Mouse (Mus musculus) limb, embryonic 14.5 days (tissue): ENCODE results near the gene Pak1. TPM values are rescaled to one million over a fixed set of nuclear protein-coding genes. Genes with fewer than 3 reads are reported as not detected.

Experiments
- ATAC-seq: fragments of 200-750 bp; cut with Nextera tagmentation; 2 replicates; pipeline ENCODE4 v1.8.0; 2017; ENCODE audit warnings: low read depth, moderate number of reproducible peaks, moderate TSS enrichment; ENCODE audit not compliant: low FRiP score
- DNase-seq: peaks from one replicate; pipeline ENCODE4 v3.0.0-alpha.2; 2015; ENCODE audit warnings: low spot score
- H3K27ac ChIP-seq: fragments of 300-500 bp; sonication (generic); replicated peaks from 2 replicates; pipeline ENCODE4 v1.5.1; 2014; ENCODE audit warnings: low read depth, mild to moderate bottlenecking, low read length, moderate library complexity, mixed read lengths
- H3K27me3 ChIP-seq: fragments of 300-500 bp; sonication (generic); 2 replicates; pipeline ENCODE4 v1.6.1; 2014; ENCODE audit warnings: low read length, mixed read lengths; ENCODE audit not compliant: control insufficient read depth, insufficient read depth
- H3K36me3 ChIP-seq: fragments of 300-500 bp; sonication (generic); 2 replicates; pipeline ENCODE4 v1.6.1; 2014; ENCODE audit warnings: mild to moderate bottlenecking, low read length, moderate library complexity, mixed read lengths; ENCODE audit not compliant: control insufficient read depth, insufficient read depth
- H3K4me1 ChIP-seq: fragments of 300-500 bp; sonication (generic); 2 replicates; pipeline ENCODE4 v1.6.1; 2014; ENCODE audit warnings: antibody characterized with exemption, low read length, mixed read lengths; ENCODE audit not compliant: control insufficient read depth, insufficient read depth
- H3K4me2 ChIP-seq: fragments of 300-500 bp; sonication (generic); replicated peaks from 2 replicates; pipeline ENCODE4 v1.6.1; 2014; ENCODE audit warnings: low read depth, mild to moderate bottlenecking, low read length, moderate library complexity; ENCODE audit not compliant: severe bottlenecking
- H3K4me3 ChIP-seq: fragments of 300-500 bp; sonication (generic); replicated peaks from 2 replicates; pipeline ENCODE4 v1.5.1; 2014; ENCODE audit warnings: low read length
- H3K9ac ChIP-seq: fragments of 300-500 bp; sonication (generic); 2 replicates; pipeline ENCODE4 v1.6.1; 2014; ENCODE audit warnings: mild to moderate bottlenecking, low read depth, low read length, moderate library complexity; ENCODE audit not compliant: severe bottlenecking
- H3K9me3 ChIP-seq: fragments of 300-500 bp; sonication (generic); 2 replicates; pipeline ENCODE4 v1.6.1; 2016; ENCODE audit warnings: low read length; ENCODE audit not compliant: control insufficient read depth
- POLR2A ChIP-seq: fragments of 200-500 bp; IDR thresholded peaks from 2 replicates; pipeline ENCODE4 v1.8.0; 2012; ENCODE audit warnings: inconsistent platforms, mild to moderate bottlenecking, moderate library complexity, borderline replicate concordance; ENCODE audit not compliant: insufficient read depth, insufficient read length; ENCODE audit errors: extremely low read depth
- WGBS: fragments of 180-500 bp; shearing (Covaris S2); extraction: QIAGEN DNeasy Blood & Tissue Kit; methylation state at CpG from one replicate; pipeline ENCODE4 v1.1.7; 2014; 5-methylcytosine and 5-hydroxymethylcytosine counted together
- polyA plus RNA-seq, 2 experiments: library from polyadenylated mRNA; depleted of rRNA in 1 of 2; stranded (reverse) in 1 of 2; unstranded in 1 of 2; fragments of >200 nt; fragmentation: Nextera tagmentation in 1 of 2; extraction: Ambion mirVana in 1 of 2; gene quantifications; 2 replicates each; pipeline versions ENCODE4 v1.2.1 to v1.2.3; 2012 to 2014

Pak1 gene
- polyA plus RNA-seq, 2 experiments, result 16.2 to 21.6 TPM

- no peaks in the 10 kb centered on the region for H3K4me1 ChIP-seq
- no peak overlapping the region for H3K4me3 ChIP-seq
- ATAC-seq, result no peak
- 72% methylated on average over 2 of the region's 2 CpGs for WGBS
- TF ChIP-seq POLR2A, result no peak
- no peak overlapping the region for H3K9ac ChIP-seq
- no peak overlapping the region for H3K4me2 ChIP-seq
- H3K27me3 ChIP-seq, result no peaks in the 10 kb centered on the region
- 0 out of 2 replicates have a peak, but pooled peaks cover 4% of the 10 kb centered on the region for H3K36me3 ChIP-seq
- no peak for DNase-seq
- no peak overlapping the region for H3K27ac ChIP-seq
- H3K9me3 ChIP-seq, result no peaks in the 10 kb centered on the region
Measured at GRCm38 (mm10) chr7:97914833-97915516, 126.6 kb downstream of the Pak1 start.

- Histone ChIP-seq H3K27ac (no peak within 1 kb of the TSS), H3K36me3 (no peaks in the 10 kb centered on the region), H3K4me3 (no peak within 1 kb of the TSS), H3K27me3 (no peaks in the 10 kb centered on the region), H3K4me1 (no peaks in the 10 kb centered on the region), H3K9ac (no peak within 1 kb of the TSS), H3K9me3 (no peaks in the 10 kb centered on the region), H3K4me2 (no peak within 1 kb of the TSS)
- no peak for ATAC-seq
- WGBS, result 70% methylated on average over 12 of the region's 12 CpGs
- DNase-seq, result no peak
- TF ChIP-seq POLR2A, result no peak
Measured at GRCm38 (mm10) chr7:97919742-97920141, 131.4 kb downstream of the Pak1 start, which contains the start of gene Gdpd4. Gdpd4 (plus strand) TSS chr7:97919955.

GRCm38 (mm10) chr7:97925819-97926218 is 137.5 kb downstream of the Pak1 start:
- H3K4me1 ChIP-seq, result no peaks in the 10 kb centered on the region
- TF ChIP-seq POLR2A, result no peak
- H3K4me2 ChIP-seq, result no peak overlapping the region
- no peaks in the 10 kb centered on the region for H3K9me3 ChIP-seq
- H3K27me3 ChIP-seq, result no peaks in the 10 kb centered on the region
- peak; percentile 76 for DNase-seq
- WGBS, result 51% methylated on average over 1 of the region's 1 CpGs
- H3K9ac ChIP-seq, result no peak overlapping the region
- H3K36me3 ChIP-seq, result no peaks in the 10 kb centered on the region
- ATAC-seq, result no peak
- no peak overlapping the region for H3K4me3 ChIP-seq
- H3K27ac ChIP-seq, result no peak overlapping the region

- Histone ChIP-seq H3K9ac (no peak overlapping the region), H3K4me2 (no peak overlapping the region), H3K4me3 (no peak overlapping the region), H3K9me3 (no peaks in the 10 kb centered on the region), H3K36me3 (no peaks in the 10 kb centered on the region), H3K27me3 (no peaks in the 10 kb centered on the region), H3K4me1 (no peaks in the 10 kb centered on the region), H3K27ac (no peak overlapping the region)
- no peak for TF ChIP-seq POLR2A
- no peak for ATAC-seq
- 90% methylated on average over 5 of the region's 5 CpGs for WGBS
- DNase-seq, result no peak
Measured at GRCm38 (mm10) chr7:97926978-97927377, 138.6 kb downstream of the Pak1 start.

- ATAC-seq (no peak), DNase-seq (no peak)
- Histone ChIP-seq H3K4me3 (no peak overlapping the region), H3K27ac (no peak overlapping the region), H3K27me3 (no peaks in the 10 kb centered on the region), H3K4me2 (no peak overlapping the region), H3K9ac (no peak overlapping the region), H3K4me1 (no peaks in the 10 kb centered on the region), H3K9me3 (no peaks in the 10 kb centered on the region), H3K36me3 (no peaks in the 10 kb centered on the region)
- TF ChIP-seq POLR2A, result no peak
- 90% methylated on average over 1 of the region's 1 CpGs for WGBS
Measured at GRCm38 (mm10) chr7:97944485-97944884, 156.1 kb downstream of the Pak1 start.

Other genes starting within 250 kb of the Pak1 start
- gene Aamdc, start 209.0 kb upstream of the Pak1 start, polyA plus RNA-seq (2012; rRNA removed), result 41.1 and 57.3 TPM in 2 replicates
- gene Aamdc, start 209.0 kb upstream of the Pak1 start, polyA plus RNA-seq (2014; fragmentation: Nextera tagmentation; extraction: Ambion mirVana), result 81.0 and 85.1 TPM in 2 replicates
- gene Rsf1, start 208.7 kb upstream of the Pak1 start, polyA plus RNA-seq (2012; rRNA removed), result 8.9 and 12.2 TPM in 2 replicates
- gene Rsf1, start 208.7 kb upstream of the Pak1 start, polyA plus RNA-seq (2014; fragmentation: Nextera tagmentation; extraction: Ambion mirVana), result 19.8 and 24.4 TPM in 2 replicates
- 98.5 and 107 TPM in 2 replicates for gene Clns1a, start 91.9 kb upstream of the Pak1 start, polyA plus RNA-seq (2012; rRNA removed)
- gene Clns1a, start 91.9 kb upstream of the Pak1 start, polyA plus RNA-seq (2014; fragmentation: Nextera tagmentation; extraction: Ambion mirVana), result 193 and 199 TPM in 2 replicates
- 2.2 and 2.5 TPM in 2 replicates for gene Aqp11, start 50.3 kb upstream of the Pak1 start, polyA plus RNA-seq (2012; rRNA removed)
- 3.4 and 4.2 TPM in 2 replicates for gene Aqp11, start 50.3 kb upstream of the Pak1 start, polyA plus RNA-seq (2014; fragmentation: Nextera tagmentation; extraction: Ambion mirVana)
- not detected in 2 replicates for gene Gdpd4, start 131.4 kb downstream of the Pak1 start, polyA plus RNA-seq (2012; rRNA removed)
- not detected in 2 replicates for gene Gdpd4, start 131.4 kb downstream of the Pak1 start, polyA plus RNA-seq (2014; fragmentation: Nextera tagmentation; extraction: Ambion mirVana)